Mouse (Mus musculus) adrenal gland (tissue): ENCODE measurements around the gene Stk19.

Experiments
- intact Hi-C: fragments of 180-260 bp; cut with DNase I; formaldehyde crosslinking; loops from one replicate; pipeline ENCODE4 v1.15.1; 2025
- long read RNA-seq, 2 experiments: library from polyadenylated mRNA; unstranded; transcript quantifications; one replicate each; pipeline ENCODE4 v2.0.0; 2020; ENCODE audit warnings: borderline replicate concordance in 1 of 2; ENCODE audit not compliant: insufficient replicate concordance in 1 of 2

Gene Stk19
- long read RNA-seq, experiment 1, transcript Stk19-201 (7 exons, 1,120 nt) = major isoform, 19 of 58 reads
- long read RNA-seq, experiment 1, partial matches to known transcripts = 32 of 58 reads
- long read RNA-seq, experiment 1, other reads (novel, unspliced or antisense) = 5 of 58 reads
- long read RNA-seq, experiment 2, transcript Stk19-201 (7 exons, 1,120 nt) = major isoform, 29 of 64 reads
- long read RNA-seq, experiment 2, partial matches to known transcripts = 31 of 64 reads
- long read RNA-seq, experiment 2, other reads (novel, unspliced or antisense) = 4 of 64 reads

DNA sequence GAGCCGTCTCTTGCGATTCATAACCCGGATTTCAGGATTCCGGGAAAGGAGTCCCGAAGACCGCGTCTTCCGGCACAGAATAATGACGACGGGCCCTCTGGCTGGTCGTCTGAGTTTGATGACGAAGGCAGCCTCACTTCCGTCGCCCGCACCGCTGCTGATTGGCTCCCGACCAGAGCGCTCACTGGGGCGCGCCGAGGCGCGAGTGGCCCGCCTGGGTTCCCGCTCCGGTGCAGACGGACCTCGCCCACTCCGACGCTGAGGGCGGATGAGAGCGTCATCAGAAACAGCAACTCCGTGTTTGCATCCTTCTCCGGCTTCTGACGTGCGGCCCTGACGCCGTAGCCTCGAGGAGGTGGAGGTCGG lies at the start of gene Stk19, which contains the start of gene Dxo:
Gene Stk19, minus strand, starts transcription at position 90 of the 366 bp plus-strand sequence.
Gene Dxo, plus strand, starts transcription at position 164 of the 366 bp plus-strand sequence.
- intact Hi-C loops = loop anchor here (5.0 kb wide), 1 partner anchor 145 kb away; the partner anchor contains the start of gene Lsm2

DNA sequence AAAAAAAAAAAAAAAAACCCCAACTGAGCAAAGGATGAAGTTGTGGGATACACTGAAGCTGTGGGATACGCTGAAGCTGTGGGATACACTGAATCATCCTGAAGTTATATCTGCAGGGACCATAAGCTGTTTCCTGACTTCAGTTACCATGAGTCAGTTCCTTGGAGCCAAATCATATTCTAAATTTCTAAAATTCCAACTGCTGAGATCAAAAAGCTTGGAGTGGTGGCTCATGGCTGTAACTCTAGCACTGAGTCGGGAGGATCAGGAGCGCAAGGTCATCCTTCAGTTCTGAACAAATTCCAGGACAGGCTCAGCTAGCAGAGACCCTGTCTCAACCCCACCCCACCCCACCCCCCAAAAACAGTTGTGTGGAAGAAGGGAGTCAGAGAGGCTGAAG lies 48.9 kb upstream of the Stk19 start:
- intact Hi-C loops = no loop called here

DNA sequence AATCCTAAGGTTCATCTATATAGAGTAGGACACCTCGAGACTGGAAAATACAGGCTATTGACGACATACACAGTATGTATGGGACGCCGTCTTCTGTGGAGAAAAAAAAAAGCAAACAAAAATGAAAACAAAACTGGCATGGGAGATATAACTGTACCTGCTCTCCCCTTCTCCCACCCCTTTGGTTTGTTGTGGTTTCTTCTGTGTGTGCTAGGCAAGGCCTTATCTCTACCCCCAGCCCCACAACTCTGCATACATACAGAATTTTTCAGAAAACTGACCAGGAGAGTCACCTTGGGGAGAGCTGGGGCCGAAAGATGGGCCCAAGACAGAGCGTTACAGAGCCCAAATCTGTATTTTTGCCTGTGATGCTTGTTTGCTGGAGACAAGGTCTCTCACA lies 48.0 kb upstream of the Stk19 start:
- intact Hi-C loops = no loop called here

DNA sequence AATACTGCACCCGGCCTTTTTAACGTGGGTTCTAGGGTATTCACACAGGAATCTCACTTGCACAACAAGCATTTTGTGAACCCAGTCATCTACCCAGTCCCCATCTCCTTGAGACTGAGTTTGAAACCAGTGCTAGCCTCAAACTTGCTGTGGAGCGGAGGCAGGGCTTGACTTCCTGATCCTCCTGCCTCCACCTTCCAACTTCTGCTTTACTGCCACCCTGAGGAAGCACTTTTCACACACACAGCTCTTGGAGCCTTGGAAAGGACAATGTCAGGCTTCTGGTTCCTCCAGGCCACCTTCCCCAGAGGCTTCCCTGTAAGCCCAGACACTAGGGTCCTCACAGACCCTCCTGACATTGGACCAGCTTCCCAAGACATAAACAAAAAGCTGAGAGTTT lies 46.6 kb upstream of the Stk19 start:
- intact Hi-C loops = no loop called here

DNA sequence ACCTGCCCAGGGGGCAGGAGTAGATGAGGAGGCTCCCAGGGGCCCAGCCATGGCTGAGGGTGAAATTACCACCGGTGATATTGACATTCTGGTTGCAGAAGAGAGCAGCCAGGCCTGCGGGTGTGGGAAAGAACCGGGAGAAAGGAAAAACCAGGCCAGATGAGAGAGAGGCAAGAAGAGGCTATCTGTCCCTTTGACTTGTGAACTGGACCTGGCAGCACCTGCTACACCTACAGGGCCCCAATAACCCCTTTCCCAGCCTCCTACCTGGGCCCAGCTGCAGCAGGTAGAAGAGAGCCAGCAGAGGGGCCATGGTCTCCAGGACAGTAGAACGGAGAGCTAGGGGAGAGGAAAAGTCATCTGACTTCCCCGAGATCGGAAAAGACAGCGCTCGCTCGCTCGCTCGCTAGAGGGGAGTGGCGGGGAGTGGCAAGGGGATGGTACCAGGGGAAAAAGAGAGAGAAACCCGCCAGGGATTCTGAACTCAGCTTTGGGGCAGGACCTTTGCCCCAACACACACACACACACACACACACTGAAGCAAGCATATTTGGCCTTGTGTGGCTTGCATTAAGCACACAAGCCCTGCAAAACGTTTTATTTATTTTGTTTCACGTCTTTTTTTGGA lies 45.1 kb upstream of the Stk19 start, which contains the start of gene Gm20547:
Gene Gm20547, minus strand, starts transcription at position 360 of the 628 bp plus-strand sequence.
- intact Hi-C loops = no loop called here

DNA sequence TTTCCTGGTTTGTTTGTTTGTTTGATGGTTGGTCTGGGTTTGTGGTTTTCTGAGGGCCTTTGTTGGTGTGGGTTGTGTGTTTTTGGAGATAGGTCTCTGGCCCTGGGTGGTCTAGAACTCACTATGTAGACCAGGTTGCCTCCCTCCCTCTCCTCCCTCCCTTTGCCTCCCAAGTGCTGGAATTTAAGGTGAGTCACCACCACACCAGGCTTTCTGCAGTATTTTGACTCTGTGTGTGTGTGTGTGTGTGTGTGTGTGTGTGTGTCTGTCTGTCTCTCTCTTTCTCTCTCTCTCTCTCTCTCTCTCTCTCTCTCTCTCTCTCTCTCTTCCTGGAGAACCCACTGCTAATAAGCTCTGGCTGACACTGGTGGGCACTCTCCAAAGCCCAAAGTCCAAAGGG lies 44.4 kb upstream of the Stk19 start:
- intact Hi-C loops = no loop called here

DNA sequence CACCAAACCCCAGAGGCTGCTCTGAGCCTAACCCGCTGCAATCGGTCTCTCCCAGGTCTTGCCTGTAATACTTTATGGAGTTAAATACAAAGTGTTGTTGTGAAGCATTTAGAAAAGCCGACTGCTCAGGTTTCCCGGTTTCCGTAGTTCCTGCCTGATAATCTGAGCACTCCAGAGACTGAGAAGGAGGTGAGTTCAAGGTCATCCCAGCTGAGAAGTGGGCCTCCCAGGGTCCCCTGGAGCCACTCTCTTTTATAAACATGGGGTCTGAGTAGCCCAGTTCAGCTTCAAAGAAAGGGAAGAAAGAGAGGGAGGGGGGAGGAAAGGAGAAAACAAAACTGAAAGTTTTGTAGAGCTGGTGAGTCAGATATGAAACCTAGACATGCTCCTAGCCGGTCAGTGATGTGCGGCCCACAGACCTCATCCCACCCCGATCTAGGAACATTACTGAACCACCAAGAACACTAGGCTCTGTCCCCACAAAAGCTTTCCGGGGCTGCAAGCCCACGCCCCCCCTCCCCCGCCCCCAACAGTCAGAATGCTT lies 42.7 kb upstream of the Stk19 start, which contains the start of gene Zbtb12:
Gene Zbtb12, plus strand, starts transcription at position 148 of the 544 bp plus-strand sequence.
- intact Hi-C loops = no loop called here

DNA sequence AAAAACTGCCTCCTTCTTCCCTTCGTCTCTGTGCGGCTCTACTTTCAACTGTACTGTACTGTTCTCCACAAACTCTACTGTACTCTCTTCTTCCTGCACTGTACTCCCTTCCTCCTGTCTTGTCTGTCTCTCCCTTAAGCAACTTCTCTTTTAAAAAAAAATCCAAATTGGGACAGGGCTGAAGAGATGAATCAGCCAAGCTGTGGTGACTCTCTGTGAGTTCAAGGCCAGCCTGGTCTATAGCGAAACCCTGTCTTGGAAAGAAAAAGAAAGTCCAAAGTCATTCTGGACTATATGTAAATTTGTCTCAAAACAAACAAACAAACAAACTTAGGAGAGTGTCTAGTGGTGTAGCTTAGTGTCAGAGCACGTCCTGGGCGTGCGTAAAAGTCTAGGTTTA lies 37.6 kb upstream of the Stk19 start:
- intact Hi-C loops = no loop called here

DNA sequence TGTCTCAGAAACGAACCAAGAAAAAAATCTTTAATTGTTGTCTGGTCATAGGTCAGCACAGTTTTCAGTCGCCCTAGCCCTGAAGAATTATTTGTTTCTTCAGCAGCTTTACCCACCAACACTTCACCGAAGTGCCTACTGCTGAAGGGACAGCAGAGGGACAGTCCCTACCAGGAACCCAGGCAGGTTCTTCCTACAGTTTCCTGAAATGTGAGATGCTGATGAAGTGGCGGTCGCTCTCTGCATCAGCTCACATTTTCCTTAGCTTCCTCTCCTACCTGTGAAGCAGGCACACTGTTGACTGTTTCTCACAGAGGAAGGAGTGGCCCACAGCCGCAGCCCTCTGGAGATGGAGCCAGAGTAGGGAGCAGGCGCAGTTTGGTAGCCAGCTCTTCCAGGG lies 29.2 kb upstream of the Stk19 start:
- intact Hi-C loops = no loop called here

DNA sequence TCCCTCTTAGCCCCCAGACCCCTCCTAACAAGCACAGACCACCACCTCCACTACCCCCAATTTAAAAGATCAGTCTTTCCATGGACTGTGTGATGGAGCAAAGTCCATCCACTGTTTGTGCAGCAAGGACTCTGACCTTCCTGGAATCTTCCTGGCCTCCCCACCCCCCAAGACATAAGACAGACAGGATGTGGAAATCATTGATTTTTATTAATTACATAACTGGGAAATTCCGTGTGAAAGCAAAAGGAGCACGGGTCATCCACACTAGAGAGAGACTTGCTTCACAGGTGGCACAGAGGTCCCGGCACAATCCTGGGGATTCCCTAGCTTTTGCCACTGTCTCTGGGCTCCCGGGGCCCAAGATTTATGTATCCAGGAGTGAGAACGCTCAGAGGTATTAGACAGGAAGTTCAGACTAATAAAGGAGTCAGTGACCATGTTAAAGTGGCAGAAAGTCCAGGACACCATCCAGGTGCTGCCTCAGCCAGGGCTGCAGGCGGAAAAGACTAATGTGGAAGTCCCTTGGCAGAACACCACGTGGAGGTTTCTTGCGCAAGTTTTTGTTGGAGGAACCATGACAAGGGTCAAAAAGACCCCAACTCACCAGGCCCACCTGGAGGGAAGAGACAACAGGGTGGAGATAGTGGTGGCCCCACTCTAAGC lies 25.8 kb upstream of the Stk19 start, which contains the start of gene Cfb:
Gene Cfb, minus strand, starts transcription at position 103 of the 666 bp plus-strand sequence.
- intact Hi-C loops = no loop called here

DNA sequence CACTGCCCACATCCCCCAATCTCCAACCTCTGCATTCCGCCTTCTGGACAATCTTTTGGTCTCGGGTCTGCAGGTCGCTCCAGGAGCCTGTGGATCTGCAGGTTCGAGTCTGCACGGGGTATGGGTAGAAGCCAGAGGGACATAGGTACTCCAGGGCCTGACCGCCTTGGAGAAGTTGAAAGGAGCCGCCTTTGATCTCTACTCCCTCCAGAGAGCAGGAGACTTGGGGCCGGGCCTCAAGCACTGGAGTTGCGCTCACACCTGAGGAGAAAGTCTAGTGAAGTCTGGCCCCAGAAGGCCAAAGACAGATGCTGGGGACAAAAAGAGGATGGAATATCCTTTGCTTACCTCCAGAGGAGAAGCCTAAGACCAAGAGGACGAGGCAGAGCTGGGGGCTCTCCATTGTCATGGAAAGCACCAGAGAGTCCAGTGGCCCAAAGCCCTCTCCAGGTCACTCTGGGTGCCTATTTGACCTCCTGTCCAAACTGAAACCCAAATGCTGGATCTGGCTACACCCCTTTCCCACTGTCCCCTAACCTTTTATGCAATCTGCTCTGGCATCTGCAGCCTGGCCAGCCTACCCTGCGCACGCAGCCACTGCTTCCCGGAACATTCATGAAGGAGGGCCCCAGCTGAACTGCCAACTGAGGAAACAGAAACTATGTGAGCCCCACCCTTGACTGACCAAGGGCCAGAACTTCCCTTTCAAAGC lies 25.1 kb upstream of the Stk19 start:
- intact Hi-C loops = no loop called here

DNA sequence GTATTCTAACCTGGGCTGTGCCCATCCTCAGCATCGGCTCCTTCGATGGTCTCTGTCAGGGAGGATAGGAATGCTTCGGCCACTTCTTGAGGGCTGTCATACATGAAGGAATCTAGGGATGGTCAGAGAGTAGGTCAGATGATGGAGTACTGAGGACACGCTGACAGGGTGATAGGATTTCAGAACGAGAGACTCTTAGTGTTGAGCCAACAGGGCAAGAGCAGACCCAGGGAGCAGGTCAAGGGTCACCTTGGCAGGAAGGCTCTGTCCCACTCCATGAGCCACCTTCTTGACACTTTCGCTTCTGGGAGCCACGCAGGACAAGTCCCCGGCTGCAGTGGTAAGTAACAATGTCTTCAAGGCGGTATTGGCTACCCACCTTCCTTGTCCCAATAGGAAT lies 23.8 kb upstream of the Stk19 start:
- intact Hi-C loops = no loop called here

DNA sequence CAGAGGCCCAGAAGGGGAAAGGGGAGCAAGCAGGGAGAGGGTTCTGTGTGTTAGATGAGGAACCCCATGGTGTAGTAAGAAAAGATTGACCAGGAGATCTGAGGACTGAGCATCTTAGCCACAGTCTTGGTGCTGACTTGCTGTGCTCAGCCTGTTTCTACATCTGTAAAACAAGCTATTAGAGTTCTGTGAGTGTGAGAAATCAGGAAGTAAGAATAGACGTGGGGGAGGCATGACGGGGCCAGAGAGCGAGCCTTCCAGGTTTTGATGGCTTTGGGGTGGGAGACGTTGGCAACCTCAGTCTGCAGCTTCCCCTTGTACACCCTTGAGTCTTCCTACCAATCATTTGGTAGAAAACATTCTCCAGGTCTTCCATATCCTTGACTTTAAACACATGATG lies 21.9 kb upstream of the Stk19 start:
- intact Hi-C loops = loop anchor here (5.0 kb wide), 2 partner anchors 39 to 54 kb away; partner anchors contain the start of genes C2, Ehmt2 and Slc44a4

DNA sequence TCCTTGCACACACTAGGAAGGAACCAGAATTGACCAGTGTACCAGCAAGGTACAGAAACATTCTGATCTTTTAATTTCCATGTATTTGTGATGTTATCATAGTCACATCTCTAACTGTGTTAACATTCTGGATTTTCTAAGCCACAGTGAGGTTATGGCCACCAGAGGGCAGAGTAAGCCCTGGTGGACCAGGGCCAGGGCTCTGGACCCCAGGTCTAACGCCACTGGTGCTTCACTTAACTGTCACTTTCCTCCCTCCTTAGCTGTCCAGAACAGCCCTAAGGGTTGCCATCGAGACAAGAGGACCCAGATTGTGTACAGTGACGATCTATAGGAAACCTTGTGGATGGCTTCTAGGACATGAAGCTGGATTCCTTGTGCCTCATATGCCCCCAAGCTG lies 19.1 kb upstream of the Stk19 start:
- intact Hi-C loops = loop anchor here (5.0 kb wide), 2 partner anchors 41 to 56 kb away; partner anchors contain the start of genes C2, Ehmt2 and Slc44a4

DNA sequence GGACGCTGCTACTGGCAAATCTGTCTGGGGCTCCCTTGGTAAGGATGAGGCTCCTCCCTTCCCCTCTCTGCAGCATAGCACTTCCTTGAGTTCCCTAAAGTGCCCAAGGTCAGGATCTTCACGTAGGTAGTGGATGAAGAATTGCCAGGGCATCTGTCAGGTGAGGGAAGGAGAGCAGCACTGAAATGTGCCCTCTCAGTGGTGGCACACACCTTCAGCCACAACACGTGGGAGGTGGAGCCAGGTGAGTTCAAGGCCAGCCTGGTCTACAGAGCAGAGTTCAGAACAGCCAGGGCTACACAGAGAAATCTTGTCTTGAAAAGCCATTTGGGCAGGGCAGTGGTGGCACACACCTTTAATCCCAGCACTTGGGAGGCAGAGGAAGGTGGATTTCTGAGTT lies 18.0 kb upstream of the Stk19 start:
- intact Hi-C loops = loop anchor here (5.0 kb wide), 2 partner anchors 43 to 58 kb away; partner anchors contain the start of genes C2, Ehmt2 and Slc44a4

DNA sequence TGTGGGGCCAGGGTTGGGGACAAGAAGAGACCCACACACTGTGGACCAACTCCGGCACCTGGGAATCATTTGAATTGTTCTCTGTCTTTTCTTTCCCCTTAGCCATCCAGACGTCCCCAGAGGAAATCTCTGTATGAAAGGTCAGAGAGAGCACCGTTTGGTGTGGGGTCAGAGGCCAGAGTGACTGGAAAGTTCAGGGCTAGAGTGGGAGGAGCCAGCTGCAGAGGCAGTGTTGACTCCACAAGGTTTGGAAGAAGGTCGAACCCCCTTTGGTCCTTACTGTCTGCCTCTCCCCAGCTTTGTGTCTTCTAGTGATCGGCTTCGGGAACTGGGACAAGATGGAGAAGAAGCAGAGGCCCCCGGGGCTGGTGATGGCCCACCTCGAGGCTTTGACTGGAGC lies 16.8 kb upstream of the Stk19 start:
- intact Hi-C loops = no loop called here

DNA sequence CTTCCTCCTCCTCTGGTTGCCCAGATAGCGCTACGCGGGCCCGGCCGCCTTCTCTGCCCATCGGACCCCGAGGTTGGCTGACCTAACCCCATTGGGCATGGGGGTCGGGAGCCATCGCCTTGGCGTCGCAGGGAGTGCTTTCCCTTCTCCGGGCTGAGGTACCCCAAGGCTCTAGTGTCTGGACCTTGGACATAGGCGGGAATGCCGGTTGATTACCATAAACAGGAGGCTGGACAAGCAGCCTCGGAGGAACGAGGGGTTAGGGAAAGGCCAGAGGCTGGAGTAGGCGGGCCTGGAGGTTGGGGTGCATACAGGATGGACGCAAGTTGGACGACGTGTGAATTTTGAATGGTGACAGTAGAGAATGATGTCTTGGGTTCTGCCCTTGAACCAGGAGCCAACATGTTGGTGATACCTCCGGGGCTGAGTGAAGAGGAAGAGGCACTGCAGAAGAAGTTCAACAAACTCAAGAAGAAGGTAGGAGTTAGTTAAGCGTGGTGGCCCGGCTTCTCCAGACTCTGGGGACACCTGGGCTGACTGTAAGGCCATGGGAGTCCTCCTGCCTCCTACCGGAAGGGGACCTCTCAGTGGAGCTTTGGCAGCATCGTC lies 13.9 kb upstream of the Stk19 start:
- intact Hi-C loops = no loop called here

DNA sequence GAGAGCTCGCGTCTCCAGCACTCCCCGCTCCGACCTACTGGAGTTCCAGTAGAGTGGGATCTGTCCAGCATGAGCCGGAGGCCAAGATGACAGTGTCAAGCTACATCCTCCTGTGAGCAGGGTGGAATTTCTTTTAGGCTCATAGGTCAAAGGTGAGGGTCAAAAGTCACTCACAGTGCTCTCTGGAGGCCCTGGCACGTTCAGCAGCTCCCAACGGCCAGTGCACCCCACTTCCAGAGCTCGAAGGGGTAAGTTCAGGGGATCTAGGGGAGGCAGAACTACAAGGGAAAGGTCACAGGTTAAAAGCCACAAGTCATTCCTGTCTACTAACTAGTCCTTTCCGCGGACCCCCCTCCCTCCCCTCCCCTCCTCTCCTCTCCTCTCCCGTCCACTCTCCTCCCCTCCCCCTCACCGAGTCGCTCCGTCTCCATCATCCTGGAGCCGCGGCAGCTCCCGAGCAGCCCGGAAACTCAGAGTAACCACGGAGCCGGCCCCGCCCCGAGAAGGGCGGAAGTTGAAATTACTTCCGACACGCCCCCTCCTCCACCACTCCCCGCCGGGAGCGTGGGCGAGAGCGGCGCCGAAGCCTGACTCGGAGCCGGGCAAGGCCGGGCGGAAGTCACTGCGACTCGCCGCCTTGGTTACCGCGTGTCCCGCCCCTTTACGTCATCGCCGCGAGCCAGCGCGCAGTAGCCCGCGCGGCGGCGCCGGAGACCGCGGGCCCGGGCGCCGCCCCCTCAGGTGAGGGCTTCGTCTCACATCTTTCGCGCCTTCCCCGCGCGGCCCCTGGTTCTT lies 13.2 kb upstream of the Stk19 start, which contains the start of the genes Skiv2l and Nelfe:
Gene Skiv2l, minus strand, starts transcription at position 489 of the 795 bp plus-strand sequence.
Gene Nelfe, plus strand, starts transcription at position 670 of the 795 bp plus-strand sequence.
- intact Hi-C loops = no loop called here

DNA sequence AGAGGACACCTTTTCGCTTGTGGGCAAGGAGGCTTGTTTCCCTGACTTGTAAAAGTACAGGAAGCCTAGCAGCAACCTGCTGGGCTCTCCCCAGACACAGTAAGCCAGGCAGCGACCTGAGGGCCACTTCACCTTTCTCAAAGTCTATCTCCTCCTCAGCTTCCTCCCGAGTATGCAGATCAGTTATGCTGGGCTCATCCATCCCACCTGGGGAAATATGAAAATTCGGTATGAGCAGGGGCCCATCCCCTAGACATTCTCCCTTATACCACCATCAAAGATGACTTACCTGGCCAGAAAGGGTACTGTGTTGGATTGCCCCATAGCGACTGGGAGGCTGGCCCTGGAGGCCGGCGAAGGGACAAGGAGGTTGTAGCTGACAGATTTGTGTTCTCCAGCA lies 10.9 kb upstream of the Stk19 start:
- intact Hi-C loops = no loop called here

DNA sequence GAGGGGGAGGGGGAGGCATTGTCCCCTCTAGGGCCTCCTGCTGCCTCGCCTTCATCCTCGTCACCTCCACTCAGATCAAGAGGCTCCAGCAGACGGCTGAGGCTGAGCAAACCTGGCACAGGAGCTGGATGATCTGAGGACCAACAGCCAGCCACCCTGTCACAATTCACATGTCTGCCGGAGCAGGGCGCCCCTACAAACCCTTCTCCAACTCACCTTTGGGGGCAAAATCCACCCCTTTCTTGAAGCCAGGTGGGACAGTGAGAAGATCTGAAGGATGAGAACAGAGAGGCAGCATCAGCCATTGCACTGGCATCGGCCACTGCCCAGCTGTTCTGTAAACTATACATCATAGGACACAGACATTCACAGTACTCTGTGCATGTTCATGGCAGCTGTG lies 10.4 kb upstream of the Stk19 start:
- intact Hi-C loops = no loop called here
